Mouse (Mus musculus): Measurements from ENCODE around the gene Vps26a. TPM values are rescaled to one million over a fixed set of nuclear protein-coding genes. Genes with fewer than 3 reads are reported as not detected.

Gene Vps26a
- total RNA-seq (2014; rRNA removed) (21.6 and 21.8 TPM in 2 replicates), polyA plus RNA-seq (2015; fragmentation: Nextera tagmentation; extraction: Ambion mirVana) (45.7 and 52.4 TPM in 2 replicates)

DNA sequence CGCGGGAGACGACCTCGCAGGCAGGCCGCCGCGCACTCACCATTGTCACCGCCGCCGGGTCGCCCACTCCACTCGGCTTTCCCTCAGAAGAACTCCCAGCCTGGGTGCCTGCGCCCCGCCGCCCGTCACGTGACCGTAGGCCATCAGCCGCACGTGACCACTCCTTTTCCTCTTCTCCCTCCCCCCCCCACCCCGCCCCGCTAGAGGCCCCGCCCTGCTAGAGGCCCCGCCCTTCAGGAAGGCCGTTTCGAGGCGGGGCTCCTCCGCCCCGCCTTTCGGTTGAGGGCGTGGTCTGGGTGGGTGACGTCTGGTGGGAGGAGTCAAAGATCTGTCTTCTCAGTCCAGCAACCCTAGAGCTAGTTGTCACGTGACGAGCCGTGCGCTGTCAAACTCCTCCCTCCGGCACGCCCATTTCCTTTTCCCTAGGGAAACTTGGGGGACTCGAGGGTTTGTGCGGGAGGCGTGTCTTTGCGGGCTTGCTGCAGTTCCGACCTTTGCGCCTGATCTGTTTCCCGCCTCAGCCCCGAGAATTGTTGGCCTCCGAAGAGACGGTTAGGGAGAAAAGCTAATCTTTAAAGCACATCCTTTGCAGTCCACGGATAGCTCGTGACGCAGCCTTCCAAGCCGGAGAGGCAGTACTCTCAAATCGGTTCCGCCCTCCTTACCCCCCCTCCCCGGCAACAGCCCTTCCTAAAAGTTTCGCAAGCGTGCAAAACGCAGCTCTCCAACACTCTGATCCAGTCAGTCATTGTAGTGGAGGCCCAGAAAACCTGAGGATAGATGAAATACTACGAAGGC is at the start of gene Vps26a:
TSS of gene Vps26a (minus strand) at position 188 of the 798 bp plus-strand sequence.
- Histone ChIP-seq H3K36me3 (ENCODE audit: insufficient read depth, low read length) (no peaks in the 10 kb centered on the region), H3K27ac (peak within 1 kb of the TSS; percentile 81), H3K9ac (replicated peaks; ENCODE audit: low read length) (peak within 1 kb of the TSS; percentile 81), H3K4me2 (ENCODE audit: low read depth, low read length) (peak within 1 kb of the TSS; percentile 91), H3K4me3 (ENCODE audit: low read length) (peak within 1 kb of the TSS; percentile 87), H3K9me3 (ENCODE audit: low read length) (no peaks in the 10 kb centered on the region), H3K27me3 (ENCODE audit: insufficient read depth, low read length) (no peaks in the 10 kb centered on the region), H3K4me1 (ENCODE audit: insufficient read depth, low read length) (0 out of 2 replicates have a peak, but pooled peaks cover 5% of the 10 kb centered on the region)
- DNase-seq (ENCODE audit: low spot score) (peak; percentile 99), ATAC-seq (peak; percentile 95)
- WGBS: under 1% methylated on average over 52 of the region's 59 CpGs
- TF ChIP-seq CTCF (IDR thresholded peaks at IDR 0.05; ENCODE audit: low read depth): no peak

DNA sequence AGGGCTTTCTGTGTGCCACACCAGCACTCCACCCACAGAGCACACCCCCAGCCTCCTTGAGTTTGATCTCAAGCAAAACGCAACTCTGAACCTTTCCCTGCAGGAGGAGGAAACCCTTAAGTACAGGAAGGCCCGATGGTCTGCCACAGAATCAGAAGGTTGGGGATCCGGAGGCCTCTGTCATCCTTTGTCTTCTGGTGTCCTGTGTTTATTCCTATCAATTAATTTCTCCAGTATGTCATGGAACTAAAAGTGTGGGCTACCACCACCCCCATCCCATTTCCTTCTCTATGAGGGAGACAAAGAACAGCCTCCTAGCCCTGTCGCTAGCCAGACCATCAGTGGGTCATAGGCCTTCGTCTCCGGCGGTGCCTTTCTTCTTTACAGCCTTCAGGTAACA is 47.9 kb upstream of the Vps26a start:
- no peak for DNase-seq (ENCODE audit: low spot score)
- TF ChIP-seq CTCF (IDR thresholded peaks at IDR 0.05; ENCODE audit: low read depth): no peak
- H3K36me3 ChIP-seq (ENCODE audit: insufficient read depth, low read length): no peaks in the 10 kb centered on the region

DNA sequence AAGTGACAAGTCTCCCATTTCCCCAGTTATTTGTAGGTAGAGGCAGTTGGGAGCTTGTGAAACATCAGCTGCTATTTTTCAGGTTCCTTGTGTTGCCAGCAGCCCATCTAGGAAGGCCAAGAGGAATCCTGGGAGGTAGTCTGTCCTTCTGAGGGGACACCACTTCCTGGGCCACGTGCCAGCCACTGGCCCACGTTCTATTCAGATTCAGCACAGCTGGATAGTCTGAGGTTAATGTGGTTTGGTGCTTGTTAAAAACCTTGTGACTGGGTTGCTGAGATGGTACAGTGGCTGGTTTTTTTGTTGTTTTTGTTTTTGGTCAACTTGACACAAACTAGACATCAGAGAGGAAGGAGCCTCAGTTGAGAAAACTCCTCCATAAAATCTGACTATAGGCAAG is 46.2 kb upstream of the Vps26a start:
- Histone ChIP-seq H3K4me2 (ENCODE audit: low read depth, low read length) (no peak overlapping the region), H3K36me3 (ENCODE audit: insufficient read depth, low read length) (no peaks in the 10 kb centered on the region), H3K4me1 (ENCODE audit: insufficient read depth, low read length) (no peaks in the 10 kb centered on the region), H3K27ac (no peak overlapping the region), H3K4me3 (ENCODE audit: low read length) (no peak overlapping the region), H3K9me3 (ENCODE audit: low read length) (no peaks in the 10 kb centered on the region), H3K9ac (replicated peaks; ENCODE audit: low read length) (no peak overlapping the region), H3K27me3 (ENCODE audit: insufficient read depth, low read length) (no peaks in the 10 kb centered on the region)
- WGBS: 34% methylated on average over 2 of the region's 2 CpGs
- no peak for TF ChIP-seq CTCF (IDR thresholded peaks at IDR 0.05; ENCODE audit: low read depth)
- DNase-seq (ENCODE audit: low spot score) (no peak), ATAC-seq (no peak)

More for the DNA sequence above, 47.9 kb upstream of the Vps26a start:
- Histone ChIP-seq H3K4me2 (ENCODE audit: low read depth, low read length) (no peak overlapping the region), H3K27ac (no peak overlapping the region), H3K4me1 (ENCODE audit: insufficient read depth, low read length) (no peaks in the 10 kb centered on the region), H3K9me3 (ENCODE audit: low read length) (no peaks in the 10 kb centered on the region), H3K9ac (replicated peaks; ENCODE audit: low read length) (no peak overlapping the region), H3K27me3 (ENCODE audit: insufficient read depth, low read length) (no peaks in the 10 kb centered on the region), H3K4me3 (ENCODE audit: low read length) (no peak overlapping the region)
- 87% methylated on average over 7 of the region's 7 CpGs for WGBS
- no peak for ATAC-seq

- no peaks in the 10 kb centered on the region for H3K36me3 ChIP-seq (ENCODE audit: insufficient read depth, low read length)
- no peak for TF ChIP-seq CTCF (IDR thresholded peaks at IDR 0.05; ENCODE audit: low read depth)
- ATAC-seq (no peak), DNase-seq (ENCODE audit: low spot score) (no peak)
- no peak overlapping the region for H3K27ac ChIP-seq
- no peaks in the 10 kb centered on the region for H3K27me3 ChIP-seq (ENCODE audit: insufficient read depth, low read length)
- no peaks in the 10 kb centered on the region for H3K4me1 ChIP-seq (ENCODE audit: insufficient read depth, low read length)
- H3K4me3 ChIP-seq (ENCODE audit: low read length): no peak overlapping the region
- 81% methylated on average over 9 of the region's 9 CpGs for WGBS
- H3K4me2 ChIP-seq (ENCODE audit: low read depth, low read length): no peak overlapping the region
- H3K9ac ChIP-seq (replicated peaks; ENCODE audit: low read length): no peak overlapping the region
- H3K9me3 ChIP-seq (ENCODE audit: low read length): no peaks in the 10 kb centered on the region
These were observed 43.6 kb upstream of the Vps26a start for GRCm38 (mm10) chr10:62530183-62530582.

- WGBS: 83% methylated on average over 14 of the region's 14 CpGs
- DNase-seq (ENCODE audit: low spot score) (no peak), ATAC-seq (no peak)
- Histone ChIP-seq H3K4me2 (ENCODE audit: low read depth, low read length) (no peak within 1 kb of the TSS), H3K27ac (no peak within 1 kb of the TSS), H3K9me3 (ENCODE audit: low read length) (no peaks in the 10 kb centered on the region), H3K4me1 (ENCODE audit: insufficient read depth, low read length) (no peaks in the 10 kb centered on the region), H3K4me3 (ENCODE audit: low read length) (no peak within 1 kb of the TSS), H3K9ac (replicated peaks; ENCODE audit: low read length) (no peak within 1 kb of the TSS), H3K36me3 (ENCODE audit: insufficient read depth, low read length) (no peaks in the 10 kb centered on the region), H3K27me3 (ENCODE audit: insufficient read depth, low read length) (no peaks in the 10 kb centered on the region)
- TF ChIP-seq CTCF (IDR thresholded peaks at IDR 0.05; ENCODE audit: low read depth): no peak
These were observed 40.7 kb upstream of the Vps26a start, which contains the start of gene Srgn for GRCm38 (mm10) chr10:62527351-62527750. TSS of gene Srgn (minus strand) at chr10:62527451.

DNA sequence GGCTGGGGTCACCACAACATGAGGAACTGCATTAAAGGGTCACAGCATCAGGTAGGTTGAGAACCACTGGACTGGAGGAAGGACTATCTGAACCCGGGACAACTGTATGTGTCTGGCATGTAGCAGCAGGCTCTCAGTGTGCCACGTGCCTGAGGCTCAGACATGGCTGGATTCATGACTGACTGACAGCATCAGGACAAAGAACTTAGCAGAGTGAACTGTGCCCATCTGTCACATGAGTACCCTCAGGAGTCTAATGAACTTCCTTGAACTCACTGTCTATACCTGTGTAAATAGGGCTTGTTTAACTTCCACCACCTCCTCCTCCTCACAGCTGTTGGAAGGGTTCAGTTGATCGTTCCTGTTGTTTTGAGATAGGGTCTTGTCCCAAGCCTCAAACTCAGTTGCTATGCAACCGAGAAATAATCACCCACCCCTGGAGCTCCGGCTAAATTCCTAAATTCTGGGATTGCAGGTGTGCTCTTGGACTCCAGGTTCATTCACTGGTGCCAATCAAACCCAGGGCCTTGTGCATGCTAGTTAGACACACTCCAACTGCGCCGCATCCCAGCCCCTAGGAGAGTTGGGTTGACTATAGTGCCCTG is 35.8 kb upstream of the Vps26a start:
- Histone ChIP-seq H3K9me3 (ENCODE audit: low read length) (no peaks in the 10 kb centered on the region), H3K4me3 (ENCODE audit: low read length) (no peak overlapping the region), H3K36me3 (ENCODE audit: insufficient read depth, low read length) (no peaks in the 10 kb centered on the region), H3K27ac (no peak overlapping the region), H3K4me1 (ENCODE audit: insufficient read depth, low read length) (no peaks in the 10 kb centered on the region), H3K27me3 (ENCODE audit: insufficient read depth, low read length) (no peaks in the 10 kb centered on the region), H3K4me2 (ENCODE audit: low read depth, low read length) (no peak overlapping the region), H3K9ac (replicated peaks; ENCODE audit: low read length) (no peak overlapping the region)
- ATAC-seq (no peak), DNase-seq (ENCODE audit: low spot score) (no peak)
- 67% methylated on average over 7 of the region's 7 CpGs for WGBS
- no peak for TF ChIP-seq CTCF (IDR thresholded peaks at IDR 0.05; ENCODE audit: low read depth)

All from hindbrain, postnatal 0 days (tissue).